Comparison of ENCODE assay signal across 26 mouse cellular contexts in the genomic region with DNA sequence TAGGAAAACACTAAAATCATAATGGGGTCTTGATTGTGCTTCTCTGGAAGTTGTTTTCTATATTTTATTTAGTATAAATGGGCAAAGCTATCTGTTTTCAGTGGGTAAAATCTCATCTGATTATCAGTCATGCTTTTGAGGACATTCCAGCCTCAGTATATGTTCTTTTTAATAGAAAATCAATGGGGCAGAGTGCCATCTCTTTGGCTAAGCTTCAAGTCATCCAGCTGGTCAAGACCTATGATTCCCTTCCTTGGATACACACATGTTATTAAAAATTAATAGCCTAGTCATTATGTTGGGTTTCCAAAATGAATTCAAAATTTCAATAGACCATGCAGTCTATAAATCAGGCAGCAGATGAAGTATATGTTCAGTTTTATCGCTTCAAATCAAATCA.
"Had no signal": no experiment of that assay in that cellular context is flagged by ENCODE, and none has a peak within 500 bp of the region (broad histone marks: within the 10 kb centered on the region; RNA-seq: fewer than 3 reads in every experiment).

No protein-coding gene starts in this region.

- H3K9me3 ChIP-seq: embryonic facial prominence, embryonic 10.5 days; embryonic facial prominence, embryonic 12.5 days; embryonic facial prominence, embryonic 13.5 days; embryonic facial prominence, embryonic 15.5 days; forebrain, embryonic 10.5 days; forebrain, embryonic 12.5 days; forebrain, embryonic 13.5 days; forebrain, embryonic 15.5 days; heart, embryonic 10.5 days had no signal

- DNase-seq: cerebellum, adult 8-10 months; cerebellum, adult 9-10 months; cerebellum, postnatal 25 days; cerebellum, postnatal 36 days; embryo, embryonic 11 days; forebrain, postnatal 0 days; gastrocnemius, adult 2 months; gastrocnemius, postnatal 10 days; gastrocnemius, postnatal 14 days; gastrocnemius, postnatal 25 days; gastrocnemius, postnatal 36 days; heart, adult 11 months; heart, adult 18-20 months; heart, adult 2 months had no signal

- H3K4me1 ChIP-seq: embryonic facial prominence, embryonic 12.5 days; embryonic facial prominence, embryonic 15.5 days; forebrain, embryonic 15.5 days had no signal

- H3K36me3 ChIP-seq: embryonic facial prominence, embryonic 10.5 days; embryonic facial prominence, embryonic 12.5 days; embryonic facial prominence, embryonic 13.5 days; embryonic facial prominence, embryonic 15.5 days; forebrain, embryonic 10.5 days; forebrain, embryonic 12.5 days; forebrain, embryonic 15.5 days; heart, embryonic 10.5 days had no signal

- H3K27ac ChIP-seq: embryonic facial prominence, embryonic 10.5 days; embryonic facial prominence, embryonic 12.5 days; embryonic facial prominence, embryonic 13.5 days; embryonic facial prominence, embryonic 15.5 days; forebrain, embryonic 10.5 days; forebrain, embryonic 12.5 days; forebrain, embryonic 13.5 days; forebrain, embryonic 15.5 days; gastrocnemius, adult 2 months; heart, adult 2 months; heart, embryonic 10.5 days had no signal

- ATAC-seq: forebrain, embryonic 13.5 days; forebrain, embryonic 14.5 days; forebrain, embryonic 15.5 days; forebrain, embryonic 16.5 days; forebrain, postnatal 0 days had no signal

- H3K4me3 ChIP-seq: embryonic facial prominence, embryonic 10.5 days; embryonic facial prominence, embryonic 12.5 days; embryonic facial prominence, embryonic 13.5 days; embryonic facial prominence, embryonic 15.5 days; erythroblast, embryonic 14.5 days; forebrain, embryonic 10.5 days; forebrain, embryonic 12.5 days; forebrain, embryonic 13.5 days; forebrain, embryonic 15.5 days; gastrocnemius, adult 2 months; heart, adult 2 months; heart, embryonic 10.5 days had no signal

- H3K4me2 ChIP-seq: embryonic facial prominence, embryonic 12.5 days; embryonic facial prominence, embryonic 13.5 days; embryonic facial prominence, embryonic 15.5 days; forebrain, embryonic 12.5 days; forebrain, embryonic 13.5 days; forebrain, embryonic 15.5 days had no signal

- H3K9ac ChIP-seq: embryonic facial prominence, embryonic 12.5 days; embryonic facial prominence, embryonic 13.5 days; embryonic facial prominence, embryonic 15.5 days; forebrain, embryonic 12.5 days; forebrain, embryonic 13.5 days; forebrain, embryonic 15.5 days; forebrain, postnatal 0 days had no signal

- H3K27me3 ChIP-seq: embryonic facial prominence, embryonic 12.5 days; embryonic facial prominence, embryonic 13.5 days; embryonic facial prominence, embryonic 15.5 days; forebrain, embryonic 12.5 days; forebrain, embryonic 13.5 days; forebrain, embryonic 15.5 days had no signal
